28 mouse cellular contexts compared by ENCODE assay signal in the genomic region with DNA sequence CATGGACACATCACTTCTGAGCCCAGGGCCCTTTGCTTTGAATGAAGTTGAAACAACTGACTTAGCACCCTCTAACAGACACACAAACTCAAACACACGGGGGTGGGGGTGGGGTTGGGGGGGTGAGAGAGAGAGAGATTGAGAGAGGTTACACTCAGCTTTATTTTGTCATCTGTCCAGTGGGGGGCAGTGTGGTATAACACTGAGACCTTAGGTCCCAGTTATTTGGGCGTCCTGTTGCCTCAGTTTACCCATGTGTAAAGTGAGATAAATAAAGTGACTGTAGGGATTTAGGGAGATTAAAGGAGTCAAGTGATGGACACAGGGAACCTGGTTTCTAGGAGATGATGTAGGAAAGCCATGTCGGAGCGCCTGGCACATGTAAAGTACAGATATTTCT. TPM values are rescaled to one million over a fixed set of nuclear protein-coding genes. Genes with fewer than 3 reads are reported as not detected.
DNase-seq lines count a peak whose midpoint lies in the region; ATAC-seq and TF ChIP-seq lines count a peak whose summit lies in the region.
"Had no signal": no experiment of that assay in that cellular context is flagged by ENCODE, and none has a peak within 500 bp of the region (broad histone marks: within the 10 kb centered on the region; RNA-seq: fewer than 3 reads in every experiment).

No protein-coding gene starts in this region.

- H3K4me1 ChIP-seq in kidney, postnatal 0 days (replicated peaks; ENCODE audit: insufficient read depth, low read length), result no peaks in the 10 kb centered on the region
- no peaks in the 10 kb centered on the region for H3K4me1 ChIP-seq in midbrain, embryonic 14.5 days (ENCODE audit: control insufficient read depth, insufficient read depth, low read length)
- no peaks in the 10 kb centered on the region for H3K4me1 ChIP-seq in midbrain, embryonic 16.5 days (ENCODE audit: control insufficient read depth, insufficient read depth, low read length)
- H3K4me1 ChIP-seq: hindbrain, embryonic 12.5 days; lung, embryonic 15.5 days; midbrain, embryonic 12.5 days had no signal

- H3K27ac ChIP-seq in kidney, postnatal 0 days, result no peak overlapping the region
- no peak overlapping the region for H3K27ac ChIP-seq in midbrain, embryonic 14.5 days (replicated peaks; ENCODE audit: low read depth, low read length)
- no peak overlapping the region for H3K27ac ChIP-seq in midbrain, embryonic 16.5 days (ENCODE audit: low read length)
- H3K27ac ChIP-seq: embryonic facial prominence, embryonic 12.5 days; hindbrain, embryonic 12.5 days; kidney, embryonic 15.5 days; limb, embryonic 15.5 days; lung, embryonic 15.5 days; midbrain, embryonic 12.5 days; stomach, embryonic 15.5 days had no signal

- H3K9me3 ChIP-seq in kidney, postnatal 0 days (replicated peaks; ENCODE audit: low read length), result no peaks in the 10 kb centered on the region
- H3K9me3 ChIP-seq in midbrain, embryonic 14.5 days (ENCODE audit: control insufficient read depth, low read length), result no peaks in the 10 kb centered on the region
- no peaks in the 10 kb centered on the region for H3K9me3 ChIP-seq in midbrain, embryonic 16.5 days (replicated peaks; ENCODE audit: control insufficient read depth, low read length, poor library complexity, severe bottlenecking)
- H3K9me3 ChIP-seq: embryonic facial prominence, embryonic 12.5 days; hindbrain, embryonic 12.5 days; kidney, embryonic 15.5 days; limb, embryonic 15.5 days; lung, embryonic 15.5 days; midbrain, embryonic 12.5 days; stomach, embryonic 15.5 days had no signal

- peak; percentile 35 for TF ChIP-seq CTCF in kidney, postnatal 0 days (IDR thresholded peaks at IDR 0.05; ENCODE audit: low read depth)

- no peak for ATAC-seq in kidney, postnatal 0 days (replicated peaks; ENCODE audit: low FRiP score, low read depth)
- ATAC-seq in midbrain, embryonic 14.5 days (ENCODE audit: low FRiP score, low TSS enrichment), result no peak
- ATAC-seq in midbrain, embryonic 16.5 days, result no peak
- ATAC-seq: CD4-positive, CD25-positive, alpha-beta regulatory T cell, adult 4 months; forebrain, embryonic 14.5 days; intestine, embryonic 16.5 days had no signal

- WGBS in kidney, postnatal 0 days, result 85% methylated on average over 4 of the region's 4 CpGs
- WGBS in midbrain, embryonic 14.5 days, result 89% methylated on average over 4 of the region's 4 CpGs
- WGBS in midbrain, embryonic 16.5 days, result 85% methylated on average over 4 of the region's 4 CpGs

- no peak overlapping the region for H3K9ac ChIP-seq in kidney, postnatal 0 days (ENCODE audit: low read depth, low read length)
- H3K9ac ChIP-seq in midbrain, embryonic 14.5 days (replicated peaks; ENCODE audit: low read length), result no peak overlapping the region
- no peak overlapping the region for H3K9ac ChIP-seq in midbrain, embryonic 16.5 days (ENCODE audit: low read depth, low read length)
- H3K9ac ChIP-seq: embryonic facial prominence, embryonic 12.5 days; hindbrain, embryonic 12.5 days; kidney, embryonic 15.5 days; limb, embryonic 15.5 days; lung, embryonic 15.5 days; midbrain, embryonic 12.5 days; stomach, embryonic 15.5 days had no signal

- H3K36me3 ChIP-seq in kidney, postnatal 0 days (ENCODE audit: insufficient read depth, low read length), result peaks cover 54% of the 10 kb centered on the region
- peaks cover 96% of the 10 kb centered on the region for H3K36me3 ChIP-seq in midbrain, embryonic 14.5 days (ENCODE audit: control insufficient read depth, insufficient read depth, low read length)
- H3K36me3 ChIP-seq in midbrain, embryonic 16.5 days (ENCODE audit: control insufficient read depth, insufficient read depth, low read length), result peaks cover 50% of the 10 kb centered on the region
- H3K36me3 ChIP-seq: G1E had no signal

- H3K27me3 ChIP-seq in kidney, postnatal 0 days (ENCODE audit: insufficient read depth, low read length), result no peaks in the 10 kb centered on the region
- no peaks in the 10 kb centered on the region for H3K27me3 ChIP-seq in midbrain, embryonic 14.5 days (ENCODE audit: control insufficient read depth, insufficient read depth, low read length)
- H3K27me3 ChIP-seq in midbrain, embryonic 16.5 days (ENCODE audit: control insufficient read depth, insufficient read depth, low read depth, low read length), result no peaks in the 10 kb centered on the region
- H3K27me3 ChIP-seq: embryonic facial prominence, embryonic 12.5 days; hindbrain, embryonic 12.5 days; kidney, embryonic 15.5 days; limb, embryonic 15.5 days; lung, embryonic 15.5 days; midbrain, embryonic 12.5 days; stomach, embryonic 15.5 days had no signal

- no peak overlapping the region for H3K4me2 ChIP-seq in kidney, postnatal 0 days (ENCODE audit: low read length)
- H3K4me2 ChIP-seq in midbrain, embryonic 14.5 days (ENCODE audit: low read length), result no peak overlapping the region
- no peak overlapping the region for H3K4me2 ChIP-seq in midbrain, embryonic 16.5 days (ENCODE audit: low read length)
- H3K4me2 ChIP-seq: embryonic facial prominence, embryonic 12.5 days; hindbrain, embryonic 12.5 days; kidney, embryonic 15.5 days; limb, embryonic 15.5 days; lung, embryonic 15.5 days; midbrain, embryonic 12.5 days; stomach, embryonic 15.5 days had no signal

- H3K4me3 ChIP-seq in kidney, postnatal 0 days (replicated peaks; ENCODE audit: low read depth, low read length), result no peak overlapping the region
- no peak overlapping the region for H3K4me3 ChIP-seq in midbrain, embryonic 14.5 days (replicated peaks; ENCODE audit: low read depth, low read length)
- H3K4me3 ChIP-seq in midbrain, embryonic 16.5 days (ENCODE audit: low read depth, low read length), result no peak overlapping the region
- H3K4me3 ChIP-seq: embryonic facial prominence, embryonic 12.5 days; erythroblast, embryonic 14.5 days; hindbrain, embryonic 12.5 days; kidney, embryonic 15.5 days; limb, embryonic 15.5 days; lung, embryonic 15.5 days; midbrain, embryonic 12.5 days; myocyte; stomach, embryonic 15.5 days had no signal

- DNase-seq in embryo, embryonic 11 days, result peak; percentile 28
- DNase-seq in embryo, embryonic 10.5 days (ENCODE audit: low spot score), result no peak
- DNase-seq in kidney, postnatal 0 days (ENCODE audit: low spot score), result no peak
- no peak for DNase-seq in kidney, postnatal 4 days
- peak; percentile 37 for DNase-seq in midbrain, embryonic 14.5 days
- no peak for DNase-seq in ovary, postnatal 10 days (ENCODE audit: low spot score)
- DNase-seq in c-Kit-positive CD71-positive TER-119-positive erythroid progenitor cells, embryonic 14.5 days (ENCODE audit: low spot score), result no peak
- DNase-seq: adrenal gland, postnatal 36 days; cerebellum, adult 8-10 months; gastrocnemius, postnatal 36 days; heart, postnatal 10 days; layer of hippocampus, postnatal 36 days; thymus, adult 2 months had no signal

RNA-seq across cellular contexts. Expression of a gene that starts 32.8 kb away (rescaled TPM):
- polyA plus RNA-seq in kidney, postnatal 0 days (2015; fragmentation: Nextera tagmentation; extraction: Ambion mirVana), result not detected in 2 replicates
- not detected in 2 replicates for polyA plus RNA-seq in midbrain, embryonic 14.5 days (2014; fragmentation: Nextera tagmentation; extraction: Ambion mirVana)
- 0.31 TPM in 1 of 2 replicates, not detected in the other for polyA plus RNA-seq in midbrain, embryonic 16.5 days (2015; fragmentation: Nextera tagmentation; extraction: Ambion mirVana)
- polyA plus RNA-seq: erythroblast, embryonic 14.5 days; forebrain, embryonic 14.5 days; G1E; hindbrain, embryonic 12.5 days; kidney, embryonic 15.5 days; lung, embryonic 15.5 days; midbrain, embryonic 12.5 days; myocyte; neural tube, embryonic 14.5 days had no signal

Comparison
In these comparisons a context has a peak if more than half of its experiments do, and no peak if none do; other contexts are left out.
1. DNase-seq: peak in embryo, embryonic 11 days (single experiment) and midbrain, embryonic 14.5 days (single experiment); none in embryo, embryonic 10.5 days (single experiment), kidney, postnatal 0 days (single experiment), kidney, postnatal 4 days (0 of 2), ovary, postnatal 10 days (single experiment) and c-Kit-positive CD71-positive TER-119-positive erythroid progenitor cells, embryonic 14.5 days (single experiment).